Mouse (Mus musculus) myocyte (in vitro differentiated cells): Measurements from ENCODE around the gene Adcy10.

Experiments
- CEBPB ChIP-seq: IDR thresholded peaks from 2 replicates; pipeline ENCODE4 v1.6.1; 2011; ENCODE audit warnings: mild to moderate bottlenecking, moderate library complexity; ENCODE audit not compliant: poor library complexity, insufficient read depth, severe bottlenecking
- E2F4 ChIP-seq: IDR thresholded peaks from one replicate; pipeline ENCODE4 v1.6.1; 2011; ENCODE audit warnings: mild to moderate bottlenecking, control low read depth, moderate library complexity; ENCODE audit not compliant: insufficient read depth
- MAX ChIP-seq: IDR thresholded peaks from one replicate; pipeline ENCODE4 v1.6.1; 2011; ENCODE audit warnings: low read depth, mild to moderate bottlenecking, control low read depth
- MYOD1 ChIP-seq, 3 experiments: IDR thresholded peaks; one replicate each; pipeline ENCODE4 v1.6.1; 2011; ENCODE audit warnings: control low read depth in 2 of 3, low read depth in 2 of 3, mild to moderate bottlenecking in 2 of 3, moderate library complexity in 1 of 3; ENCODE audit not compliant: insufficient read length in 2 of 3, control insufficient read depth in 1 of 3
- MYOG ChIP-seq, 3 experiments: IDR thresholded peaks; one replicate each; pipeline ENCODE4 v1.6.1; 2011; ENCODE audit warnings: control low read depth in 2 of 3, low read depth in 2 of 3, mild to moderate bottlenecking in 2 of 3; ENCODE audit not compliant: insufficient read length in 2 of 3, control insufficient read depth in 1 of 3, insufficient read depth in 1 of 3
- POLR2A ChIP-seq: IDR thresholded peaks from one replicate; pipeline ENCODE4 v1.6.1; 2011; ENCODE audit warnings: low read depth, mild to moderate bottlenecking, control low read depth, moderate library complexity; ENCODE audit not compliant: insufficient read length
- POLR2AphosphoS2 ChIP-seq: IDR thresholded peaks from one replicate; pipeline ENCODE4 v1.6.1; 2011; ENCODE audit warnings: low read depth, control low read depth; ENCODE audit not compliant: insufficient read length
- REST ChIP-seq: IDR thresholded peaks from one replicate; pipeline ENCODE4 v1.6.1; 2011; ENCODE audit warnings: mild to moderate bottlenecking, control low read depth, moderate library complexity; ENCODE audit not compliant: insufficient read depth, insufficient read length
- SRF ChIP-seq: IDR thresholded peaks from one replicate; pipeline ENCODE4 v1.6.1; 2011; ENCODE audit warnings: low read depth; ENCODE audit not compliant: control insufficient read depth, insufficient read length
- TCF12 ChIP-seq: IDR thresholded peaks from one replicate; pipeline ENCODE4 v1.6.1; 2011; ENCODE audit warnings: mild to moderate bottlenecking, control low read depth; ENCODE audit not compliant: poor library complexity, insufficient read depth, severe bottlenecking
- TCF3 ChIP-seq: IDR thresholded peaks from one replicate; pipeline ENCODE4 v1.6.1; 2011; ENCODE audit warnings: low read depth, control low read depth; ENCODE audit not compliant: insufficient read length
- USF1 ChIP-seq: IDR thresholded peaks from one replicate; pipeline ENCODE4 v1.6.1; 2011; ENCODE audit warnings: low read depth, mild to moderate bottlenecking, control low read depth, moderate library complexity

- TF ChIP-seq POLR2A (no peak), MYOD1 (IDR thresholded peaks at IDR 0.05; ENCODE audit: control insufficient read depth in 1 of 3, insufficient read length in 2 of 3, low read depth in 2 of 3) (no peak), CEBPB (no peak), USF1 (no peak), E2F4 (no peak), MAX (no peak), POLR2AphosphoS2 (no peak), TCF12 (no peak), MYOG (IDR thresholded peaks at IDR 0.05; ENCODE audit: control insufficient read depth in 1 of 3, insufficient read depth in 1 of 3, insufficient read length in 2 of 3, low read depth in 2 of 3) (no peak), REST (no peak), SRF (no peak), TCF3 (no peak)
Observed at GRCm38 (mm10) chr1:165520716-165521115, 35.7 kb downstream of the Adcy10 start.
